Mouse (Mus musculus): ENCODE measurements around the gene Nemp1. TPM values are rescaled to one million over a fixed set of nuclear protein-coding genes. Genes with fewer than 3 reads are reported as not detected.

Nemp1 gene
- polyA plus RNA-seq, 1 experiment: 4.1 TPM

GRCm38 (mm10) chr10:127748847-127749612 is 82.3 kb downstream of the Nemp1 start:
- no peak for DNase-seq (ENCODE audit: low read depth, low spot score)
- 31% methylated on average over 8 of the region's 8 CpGs for whole genome bisulfite sequencing

DNA sequence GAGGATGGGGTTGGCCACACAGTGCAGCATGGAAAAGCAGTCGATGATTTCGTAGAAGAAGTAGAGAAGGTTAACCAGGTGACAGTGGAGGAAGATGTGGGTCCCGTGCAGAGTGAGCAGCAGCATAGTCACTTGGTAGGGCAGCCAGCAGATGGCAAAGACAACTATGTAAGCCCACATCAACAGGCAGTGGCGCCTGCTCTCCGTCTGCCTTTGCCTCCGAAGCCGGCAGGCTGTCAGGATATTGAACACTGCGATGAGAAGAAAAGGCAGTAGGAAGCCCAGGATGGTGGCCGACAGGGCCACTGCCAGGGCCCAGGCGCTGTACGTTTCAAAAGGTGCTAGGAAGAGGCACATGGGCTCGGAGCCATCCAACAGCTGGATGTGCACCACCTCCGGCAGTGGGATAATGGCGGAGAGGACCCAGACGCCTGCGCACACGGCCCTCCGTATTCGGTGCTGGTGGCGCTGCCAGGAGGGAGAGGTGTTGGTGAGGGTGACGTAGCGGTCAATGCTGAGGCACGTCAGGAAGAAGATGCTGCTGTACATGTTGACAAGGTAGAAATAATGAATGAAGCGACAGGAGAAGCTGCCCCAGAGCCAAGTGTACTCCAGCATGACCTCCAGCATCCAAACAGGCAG is 83.6 kb downstream of the Nemp1 start:
- WGBS: 78% methylated on average over 24 of the region's 24 CpGs
- no peak for DNase-seq (ENCODE audit: low read depth, low spot score)

Other genes with a start within 250 kb of the Nemp1 start
- 0.66 and 1.6 TPM in 2 replicates for gene Stac3, start 165.2 kb upstream of the Nemp1 start, polyA plus RNA-seq (2012; rRNA removed)
- gene Ndufa4l2, start 151.9 kb upstream of the Nemp1 start, polyA plus RNA-seq (2012; rRNA removed): 6.0 and 6.1 TPM in 2 replicates
- 59.0 and 62.5 TPM in 2 replicates for gene Shmt2, start 144.5 kb upstream of the Nemp1 start, polyA plus RNA-seq (2012; rRNA removed)
- gene Nxph4, start 132.3 kb upstream of the Nemp1 start, polyA plus RNA-seq (2012; rRNA removed): 0.22 and 0.25 TPM in 2 replicates
- gene Lrp1, start 45.8 kb upstream of the Nemp1 start, polyA plus RNA-seq (2012; rRNA removed): 118 and 125 TPM in 2 replicates
- gene Stat6, start 23.9 kb upstream of the Nemp1 start, polyA plus RNA-seq (2012; rRNA removed): 67.5 and 122 TPM in 2 replicates
- 9.9 and 19.4 TPM in 2 replicates for gene Nab2, start 1.7 kb downstream of the Nemp1 start, polyA plus RNA-seq (2012; rRNA removed)
- 479 and 710 TPM in 2 replicates for gene Myo1a, start 38.3 kb downstream of the Nemp1 start, polyA plus RNA-seq (2012; rRNA removed)
- 0.19 and 0.36 TPM in 2 replicates for gene Tac2, start 57.6 kb downstream of the Nemp1 start, polyA plus RNA-seq (2012; rRNA removed)
- gene Zbtb39, start 72.6 kb downstream of the Nemp1 start, polyA plus RNA-seq (2012; rRNA removed): 6.1 and 9.4 TPM in 2 replicates
- 1.2 and 1.3 TPM in 2 replicates for gene Gpr182, start 84.8 kb downstream of the Nemp1 start, polyA plus RNA-seq (2012; rRNA removed)
- gene Rdh1, start 92.8 kb downstream of the Nemp1 start, polyA plus RNA-seq (2012; rRNA removed): 0.23 and 0.78 TPM in 2 replicates
- 1.1 TPM in 1 of 2 replicates, not detected in the other for gene Rdh16f1, start 92.9 kb downstream of the Nemp1 start, polyA plus RNA-seq (2012; rRNA removed)
- 31.1 and 52.7 TPM in 2 replicates for gene Rdh9, start 109.5 kb downstream of the Nemp1 start, polyA plus RNA-seq (2012; rRNA removed)
- 4.0 and 6.6 TPM in 2 replicates for gene Rdh16, start 134.3 kb downstream of the Nemp1 start, polyA plus RNA-seq (2012; rRNA removed)
- not detected in 2 replicates for gene Rdh19, start 183.0 kb downstream of the Nemp1 start, polyA plus RNA-seq (2012; rRNA removed)
- 0.68 and 2.2 TPM in 2 replicates for gene Rdh16f2, start 199.6 kb downstream of the Nemp1 start, polyA plus RNA-seq (2012; rRNA removed)
- 4.1 and 38.5 TPM in 2 replicates for gene Rdh7, start 221.9 kb downstream of the Nemp1 start, polyA plus RNA-seq (2012; rRNA removed)
- gene Sdr9c7, start 231.6 kb downstream of the Nemp1 start, polyA plus RNA-seq (2012; rRNA removed): 0.04 and 0.19 TPM in 2 replicates

Measured in large intestine, adult 2 months (tissue).